Comparison of ENCODE assay signal across 24 mouse cellular contexts in genomic region chr14:76581974-76582922, GRCm38 (mm10). TPM values are rescaled to one million over a fixed set of nuclear protein-coding genes. Genes with fewer than 3 reads are reported as not detected.
DNase-seq lines count a peak whose midpoint lies in the region; ATAC-seq and TF ChIP-seq lines count a peak whose summit lies in the region.
"Had no signal": no experiment of that assay in that cellular context is flagged by ENCODE, and none has a peak within 500 bp of the region (broad histone marks: within the 10 kb centered on the region; RNA-seq: fewer than 3 reads in every experiment).

No protein-coding gene starts in this region.

- H3K4me1 ChIP-seq in kidney, embryonic 15.5 days = peaks cover 13% of the 10 kb centered on the region
- no peaks in the 10 kb centered on the region for H3K4me1 ChIP-seq in stomach, postnatal 0 days (replicated peaks; ENCODE audit: control insufficient read depth, insufficient read depth)
- H3K4me1 ChIP-seq: limb, embryonic 12.5 days; midbrain, embryonic 10.5 days; neural tube, embryonic 13.5 days had no signal

- H3K4me2 ChIP-seq in kidney, embryonic 15.5 days = no peak overlapping the region
- no peak overlapping the region for H3K4me2 ChIP-seq in stomach, postnatal 0 days (replicated peaks; ENCODE audit: low read depth)
- H3K4me2 ChIP-seq: forebrain, embryonic 15.5 days; heart, embryonic 13.5 days; limb, embryonic 12.5 days; neural tube, embryonic 13.5 days had no signal

- 0 out of 2 replicates have a peak, but pooled peaks cover 2% of the 10 kb centered on the region for H3K9me3 ChIP-seq in kidney, embryonic 15.5 days (replicated peaks)
- no peaks in the 10 kb centered on the region for H3K9me3 ChIP-seq in stomach, postnatal 0 days (ENCODE audit: control insufficient read depth, low read length)
- H3K9me3 ChIP-seq: forebrain, embryonic 15.5 days; heart, embryonic 13.5 days; limb, embryonic 12.5 days; midbrain, embryonic 10.5 days; neural tube, embryonic 13.5 days had no signal

- 65% methylated on average over 6 of the region's 6 CpGs for WGBS in kidney, embryonic 15.5 days
- WGBS in stomach, postnatal 0 days = 65% methylated on average over 6 of the region's 6 CpGs

- no peak for DNase-seq in kidney, postnatal 36 days
- peak; percentile 78 for DNase-seq in lung, postnatal 25 days (ENCODE audit: low spot score)
- no peak for DNase-seq in lung, postnatal 4 days
- DNase-seq in fat pad, adult 2 months (ENCODE audit: extremely low read depth, low read depth, low spot score) = peak; percentile 68
- no peak for DNase-seq in stomach, postnatal 0 days (ENCODE audit: low spot score)
- no peak for DNase-seq in left cerebral cortex, postnatal 25 days (ENCODE audit: low spot score in 2 of 2)
- no peak for DNase-seq in Muller cell, postnatal 12 days (ENCODE audit: inconsistent ontology term)
- DNase-seq: adrenal gland, adult 2 months; cerebellum, postnatal 10 days; heart, adult 11 months; heart, postnatal 36 days; kidney, adult 18-20 months; layer of hippocampus, postnatal 36 days; right cerebral cortex, postnatal 14 days; thymus, adult 18-20 months had no signal

- no peaks in the 10 kb centered on the region for H3K27me3 ChIP-seq in kidney, embryonic 15.5 days
- H3K27me3 ChIP-seq in stomach, postnatal 0 days (ENCODE audit: control insufficient read depth, insufficient read depth, low read length) = no peaks in the 10 kb centered on the region
- H3K27me3 ChIP-seq: forebrain, embryonic 15.5 days; heart, embryonic 13.5 days; limb, embryonic 12.5 days; neural tube, embryonic 13.5 days had no signal

- H3K36me3 ChIP-seq in kidney, embryonic 15.5 days = no peaks in the 10 kb centered on the region
- no peaks in the 10 kb centered on the region for H3K36me3 ChIP-seq in stomach, postnatal 0 days (ENCODE audit: control insufficient read depth, insufficient read depth, low read length)
- H3K36me3 ChIP-seq: forebrain, embryonic 15.5 days; G1E; heart, embryonic 13.5 days; limb, embryonic 12.5 days; midbrain, embryonic 10.5 days; neural tube, embryonic 13.5 days had no signal

- H3K9ac ChIP-seq in kidney, embryonic 15.5 days = no peak overlapping the region
- H3K9ac ChIP-seq in stomach, postnatal 0 days (ENCODE audit: low read length) = no peak overlapping the region
- H3K9ac ChIP-seq: forebrain, embryonic 15.5 days; heart, embryonic 13.5 days; limb, embryonic 12.5 days; neural tube, embryonic 13.5 days had no signal

- peak overlapping the region; percentile 29; the same call in 1 of the 2 replicates for H3K27ac ChIP-seq in kidney, embryonic 15.5 days
- no peak overlapping the region for H3K27ac ChIP-seq in stomach, postnatal 0 days (replicated peaks)
- H3K27ac ChIP-seq: forebrain, embryonic 15.5 days; heart, embryonic 13.5 days; limb, embryonic 12.5 days; midbrain, embryonic 10.5 days; neural tube, embryonic 13.5 days had no signal

- TF ChIP-seq CTCF in stomach, postnatal 0 days (IDR thresholded peaks at IDR 0.05; ENCODE audit: low read depth) = no peak

- ATAC-seq in kidney, embryonic 15.5 days (replicated peaks; ENCODE audit: low FRiP score) = peak; percentile 59; the same call in 1 of the 2 replicates
- peak; percentile 69 for ATAC-seq in stomach, postnatal 0 days (ENCODE audit: low FRiP score, low TSS enrichment)
- ATAC-seq: forebrain, embryonic 15.5 days; hindbrain, embryonic 16.5 days had no signal

- no peak overlapping the region for H3K4me3 ChIP-seq in kidney, embryonic 15.5 days (replicated peaks)
- H3K4me3 ChIP-seq in stomach, postnatal 0 days (ENCODE audit: low read depth, low read length) = no peak overlapping the region
- H3K4me3 ChIP-seq: forebrain, embryonic 15.5 days; heart, embryonic 13.5 days; limb, embryonic 12.5 days; midbrain, embryonic 10.5 days; neural tube, embryonic 13.5 days had no signal

- intact Hi-C loops in left cerebral cortex, postnatal 25 days (cut with DNase I) = no loop called here

- no peak for TF ChIP-seq EP300 in stomach, postnatal 0 days (optimal IDR thresholded peaks at IDR 0.05)

RNA-seq across cellular contexts. Expression of gene Serp2, which starts 25.6 kb away (rescaled TPM):
- polyA plus RNA-seq in kidney, embryonic 15.5 days (2015; fragmentation: Nextera tagmentation; extraction: Ambion mirVana) = 10.3 and 11.1 TPM in 2 replicates
- polyA plus RNA-seq in stomach, postnatal 0 days (2015; fragmentation: Nextera tagmentation; extraction: Ambion mirVana) = 7.4 and 8.0 TPM in 2 replicates
- total RNA-seq in left cerebral cortex, postnatal 25 days (2021) = 100 to 1,000 TPM; 175 to 186 TPM
- total RNA-seq: G1E; monocyte, adult 5-6 weeks had no signal
- polyA plus RNA-seq: G1E had no signal

Comparison
In these comparisons a context has a peak if more than half of its experiments do, and no peak if none do; other contexts are left out.
1. DNase-seq: peak in lung, postnatal 25 days (single experiment) and fat pad, adult 2 months (single experiment); none in kidney, postnatal 36 days (0 of 2), lung, postnatal 4 days (0 of 2), stomach, postnatal 0 days (single experiment), left cerebral cortex, postnatal 25 days (0 of 2) and Muller cell, postnatal 12 days (single experiment).